Mouse (Mus musculus) heart, adult 2 months (tissue): ENCODE measurements around the gene Gfi1b.

Source experiments
- CTCF ChIP-seq: fragments of 200-600 bp; IDR thresholded peaks from 2 replicates; pipeline ENCODE4 v1.8.1; 2022; ENCODE audit warnings: antibody characterized with exemption, mild to moderate bottlenecking, moderate library complexity
- POLR2A ChIP-seq: fragments of 200-500 bp; IDR thresholded peaks from 2 replicates; pipeline ENCODE4 v1.6.1; 2011; ENCODE audit warnings: mild to moderate bottlenecking, low read depth, low read length, control low read depth; ENCODE audit not compliant: insufficient read depth

- TF ChIP-seq POLR2A (no peak), CTCF (peak; percentile 17; the same call in 1 of the 2 replicates)
Observed at GRCm38 (mm10) chr2:28596998-28597397, 24.8 kb downstream of the Gfi1b start.
